Mouse (Mus musculus) embryonic facial prominence, embryonic 14.5 days (tissue): Measurements from ENCODE around the gene Mpp3. TPM values are rescaled to one million over a fixed set of nuclear protein-coding genes. Genes with fewer than 3 reads are reported as not detected.
A peak's percentile ranks its signal among the peaks of the same experiment; 100 is the strongest.

ENCODE experiments used
- ATAC-seq: fragments of 200-750 bp; cut with Nextera tagmentation; 2 replicates; pipeline ENCODE4 v1.8.0; 2017; ENCODE audit warnings: low read depth, moderate number of reproducible peaks, moderate TSS enrichment
- DNase-seq: peaks from one replicate; pipeline ENCODE4 v3.0.0-alpha.2; 2015; ENCODE audit warnings: low spot score
- H3K27ac ChIP-seq: fragments of 300-500 bp; sonication (generic); replicated peaks from 2 replicates; pipeline ENCODE4 v1.5.1; 2014; ENCODE audit warnings: low read depth, mild to moderate bottlenecking, low read length, moderate library complexity
- H3K27me3 ChIP-seq: fragments of 300-500 bp; sonication (generic); replicated peaks from 2 replicates; pipeline ENCODE4 v1.6.1; 2014; ENCODE audit warnings: low read length; ENCODE audit not compliant: control insufficient read depth, insufficient read depth
- H3K36me3 ChIP-seq: fragments of 300-500 bp; sonication (generic); 2 replicates; pipeline ENCODE4 v1.6.1; 2014; ENCODE audit warnings: low read length, mixed read lengths; ENCODE audit not compliant: control insufficient read depth, insufficient read depth
- H3K4me1 ChIP-seq: fragments of 300-500 bp; sonication (generic); 2 replicates; pipeline ENCODE4 v1.6.1; 2014; ENCODE audit warnings: antibody characterized with exemption, low read length; ENCODE audit not compliant: control insufficient read depth, insufficient read depth
- H3K4me2 ChIP-seq: fragments of 300-500 bp; sonication (generic); 2 replicates; pipeline ENCODE4 v1.6.1; 2014; ENCODE audit warnings: low read depth, mild to moderate bottlenecking, low read length, moderate library complexity, mixed read lengths
- H3K4me3 ChIP-seq: fragments of 300-500 bp; sonication (generic); 2 replicates; pipeline ENCODE4 v1.5.1; 2014; ENCODE audit warnings: low read depth, mild to moderate bottlenecking, low read length
- H3K9ac ChIP-seq: fragments of 300-500 bp; sonication (generic); 2 replicates; pipeline ENCODE4 v1.6.1; 2014; ENCODE audit warnings: low read depth, mild to moderate bottlenecking, low read length, moderate library complexity, mixed read lengths
- H3K9me3 ChIP-seq: fragments of 300-500 bp; sonication (generic); 2 replicates; pipeline ENCODE4 v1.6.1; 2016; ENCODE audit warnings: low read length; ENCODE audit not compliant: control insufficient read depth
- WGBS: fragments of 180-500 bp; shearing (Covaris S2); extraction: QIAGEN DNeasy Blood & Tissue Kit; methylation state at CpG from one replicate; pipeline ENCODE4 v1.1.7; 2014; 5-methylcytosine and 5-hydroxymethylcytosine counted together
- polyA plus RNA-seq: library from polyadenylated mRNA; unstranded; fragments of >200 nt; fragmentation: Nextera tagmentation; extraction: Ambion mirVana; gene quantifications from 2 replicates; pipeline ENCODE4 v1.2.1, GENCODE M21; 2014

Mpp3 gene
- polyA plus RNA-seq, 1 experiment from 2014 or later: 6.3 TPM

- H3K9me3 ChIP-seq: no peaks in the 10 kb centered on the region
- no peak overlapping the region for H3K27ac ChIP-seq
- peak overlapping the region; percentile 20; the same call in 1 of the 2 replicates for H3K9ac ChIP-seq
- peak overlapping the region; percentile 36 for H3K4me2 ChIP-seq
- 23% methylated on average over 24 of the region's 24 CpGs for WGBS
- H3K4me3 ChIP-seq: no peak overlapping the region
- 0 out of 2 replicates have a peak, but pooled peaks cover 5% of the 10 kb centered on the region for H3K4me1 ChIP-seq
- DNase-seq (peak; percentile 74), ATAC-seq (peak; percentile 82)
- no peaks in the 10 kb centered on the region for H3K27me3 ChIP-seq
- no peaks in the 10 kb centered on the region for H3K36me3 ChIP-seq
These were observed 75.5 kb downstream of the Mpp3 start for GRCm38 (mm10) chr11:101952541-101953341.

- 81% methylated on average over 5 of the region's 5 CpGs for WGBS
- H3K9me3 ChIP-seq: no peaks in the 10 kb centered on the region
- no peak overlapping the region for H3K4me2 ChIP-seq
- ATAC-seq: no peak
- H3K27me3 ChIP-seq: no peaks in the 10 kb centered on the region
- H3K4me1 ChIP-seq: 0 out of 2 replicates have a peak, but pooled peaks cover 5% of the 10 kb centered on the region
- H3K27ac ChIP-seq: no peak overlapping the region
- H3K36me3 ChIP-seq: no peaks in the 10 kb centered on the region
- no peak overlapping the region for H3K9ac ChIP-seq
- DNase-seq: no peak
- H3K4me3 ChIP-seq: no peak overlapping the region
These were observed 78.2 kb downstream of the Mpp3 start for GRCm38 (mm10) chr11:101950021-101950420.

Other genes starting within 250 kb of the Mpp3 start
- 9.3 and 11.8 TPM in 2 replicates for gene Etv4, start 243.1 kb downstream of the Mpp3 start, polyA plus RNA-seq
- gene Meox1, start 134.1 kb downstream of the Mpp3 start, polyA plus RNA-seq: 12.7 and 16.7 TPM in 2 replicates
- gene Sost, start 61.4 kb downstream of the Mpp3 start, polyA plus RNA-seq: not detected in 2 replicates
- gene Cfap97d1, start 44.2 kb downstream of the Mpp3 start, polyA plus RNA-seq: not detected in 2 replicates
- gene Dusp3, start 41.4 kb downstream of the Mpp3 start, polyA plus RNA-seq: 33.3 and 38.3 TPM in 2 replicates
- gene Cd300lg, start 13.0 kb upstream of the Mpp3 start, polyA plus RNA-seq: 0.70 and 0.85 TPM in 2 replicates
- gene Mpp2, start 60.1 kb upstream of the Mpp3 start, polyA plus RNA-seq: 7.6 and 8.4 TPM in 2 replicates
- not detected in 2 replicates for gene Ppy, start 72.9 kb upstream of the Mpp3 start, polyA plus RNA-seq
- gene Pyy, start 79.4 kb upstream of the Mpp3 start, polyA plus RNA-seq: 0.58 and 0.90 TPM in 2 replicates
- gene Nags, start 117.1 kb upstream of the Mpp3 start, polyA plus RNA-seq: 0.28 and 0.49 TPM in 2 replicates
- 30.0 and 31.1 TPM in 2 replicates for gene Tmem101, start 127.9 kb upstream of the Mpp3 start, polyA plus RNA-seq
- 92.9 and 98.4 TPM in 2 replicates for gene Lsm12, start 156.8 kb upstream of the Mpp3 start, polyA plus RNA-seq
- 27.9 and 29.3 TPM in 2 replicates for gene G6pc3, start 161.2 kb upstream of the Mpp3 start, polyA plus RNA-seq
- 44.0 and 47.2 TPM in 2 replicates for gene Hdac5, start 201.7 kb upstream of the Mpp3 start, polyA plus RNA-seq
- gene BC030867, start 220.4 kb upstream of the Mpp3 start, polyA plus RNA-seq: 11.7 and 12.6 TPM in 2 replicates
- gene Asb16, start 240.3 kb upstream of the Mpp3 start, polyA plus RNA-seq: 0.25 and 0.33 TPM in 2 replicates